8 mouse cellular contexts compared by ENCODE assay signal in genomic region chr15:79723439-79723838, GRCm38 (mm10). TPM values are rescaled to one million over a fixed set of nuclear protein-coding genes. Genes with fewer than 3 reads are reported as not detected.
DNase-seq lines count a peak whose midpoint lies in the region; ATAC-seq lines count a peak whose summit lies in the region.

No protein-coding gene starts in this region.

- 31% methylated on average over 1 of the region's 1 CpGs for WGBS in forebrain, embryonic 13.5 days
- WGBS in forebrain, embryonic 12.5 days: 29% methylated on average over 1 of the region's 1 CpGs
- 33% methylated on average over 1 of the region's 1 CpGs for WGBS in midbrain, embryonic 14.5 days

- H3K36me3 ChIP-seq in forebrain, embryonic 13.5 days (ENCODE audit: poor library complexity, severe bottlenecking): peaks cover 85% of the 10 kb centered on the region
- H3K36me3 ChIP-seq in forebrain, embryonic 12.5 days (replicated peaks): peaks cover 79% of the 10 kb centered on the region
- peaks cover 76% of the 10 kb centered on the region for H3K36me3 ChIP-seq in midbrain, embryonic 14.5 days (ENCODE audit: control insufficient read depth, insufficient read depth, low read length)

- DNase-seq in ovary, adult 18-20 months (ENCODE audit: low spot score): peak; percentile 26
- no peak for DNase-seq in ovary, postnatal 14 days (ENCODE audit: low spot score)
- peak; percentile 72 for DNase-seq in induced T-regulatory cell, adult 2 months (ENCODE audit: low read depth)
- peak; percentile 61 for DNase-seq in midbrain, embryonic 14.5 days
- DNase-seq in thymus, postnatal 4 days: peak; percentile 68

- H3K27ac ChIP-seq in forebrain, embryonic 13.5 days: peak overlapping the region; percentile 14; the same call in 1 of the 2 replicates
- H3K27ac ChIP-seq in forebrain, embryonic 12.5 days: no peak overlapping the region
- no peak overlapping the region for H3K27ac ChIP-seq in midbrain, embryonic 14.5 days (replicated peaks; ENCODE audit: low read depth, low read length)

- no peaks in the 10 kb centered on the region for H3K4me1 ChIP-seq in forebrain, embryonic 13.5 days
- no peaks in the 10 kb centered on the region for H3K4me1 ChIP-seq in forebrain, embryonic 12.5 days
- H3K4me1 ChIP-seq in midbrain, embryonic 14.5 days (ENCODE audit: control insufficient read depth, insufficient read depth, low read length): no peaks in the 10 kb centered on the region

- no peak overlapping the region for H3K9ac ChIP-seq in forebrain, embryonic 13.5 days
- H3K9ac ChIP-seq in forebrain, embryonic 12.5 days: no peak overlapping the region
- no peak overlapping the region for H3K9ac ChIP-seq in midbrain, embryonic 14.5 days (replicated peaks; ENCODE audit: low read length)

- no peak for ATAC-seq in forebrain, embryonic 13.5 days
- no peak for ATAC-seq in forebrain, embryonic 12.5 days (ENCODE audit: low FRiP score)
- peak; percentile 50; the same call in 1 of the 2 replicates for ATAC-seq in common myeloid progenitor, adult 5-6 weeks (replicated peaks; ENCODE audit: low read depth, poor library complexity, severe bottlenecking)
- no peak for ATAC-seq in midbrain, embryonic 14.5 days (ENCODE audit: low FRiP score, low TSS enrichment)

- no peak overlapping the region for H3K4me2 ChIP-seq in forebrain, embryonic 13.5 days
- H3K4me2 ChIP-seq in forebrain, embryonic 12.5 days: no peak overlapping the region
- H3K4me2 ChIP-seq in midbrain, embryonic 14.5 days (ENCODE audit: low read length): no peak overlapping the region

- H3K9me3 ChIP-seq in forebrain, embryonic 13.5 days (replicated peaks): no peaks in the 10 kb centered on the region
- H3K9me3 ChIP-seq in forebrain, embryonic 12.5 days: no peaks in the 10 kb centered on the region
- H3K9me3 ChIP-seq in midbrain, embryonic 14.5 days (ENCODE audit: control insufficient read depth, low read length): no peaks in the 10 kb centered on the region

- no peaks in the 10 kb centered on the region for H3K27me3 ChIP-seq in forebrain, embryonic 13.5 days
- no peaks in the 10 kb centered on the region for H3K27me3 ChIP-seq in forebrain, embryonic 12.5 days
- no peaks in the 10 kb centered on the region for H3K27me3 ChIP-seq in midbrain, embryonic 14.5 days (ENCODE audit: control insufficient read depth, insufficient read depth, low read length)

- no peak overlapping the region for H3K4me3 ChIP-seq in forebrain, embryonic 13.5 days
- no peak overlapping the region for H3K4me3 ChIP-seq in forebrain, embryonic 12.5 days (replicated peaks)
- no peak overlapping the region for H3K4me3 ChIP-seq in midbrain, embryonic 14.5 days (replicated peaks; ENCODE audit: low read depth, low read length)

RNA-seq across cellular contexts. Expression of gene Sun2, which starts 18.9 kb away (rescaled TPM):
- polyA plus RNA-seq in forebrain, embryonic 13.5 days (2015; fragmentation: Nextera tagmentation; extraction: Ambion mirVana): 8.1 and 8.4 TPM in 2 replicates
- 6.2 and 8.6 TPM in 2 replicates for polyA plus RNA-seq in forebrain, embryonic 12.5 days (2016; fragmentation: Nextera tagmentation; extraction: Ambion mirVana)
- 53.7 and 73.2 TPM in 2 replicates for total RNA-seq in common myeloid progenitor, adult 5-6 weeks (2017)
- 7.2 and 7.8 TPM in 2 replicates for polyA plus RNA-seq in midbrain, embryonic 14.5 days (2014; fragmentation: Nextera tagmentation; extraction: Ambion mirVana)

RNA-seq across cellular contexts. Expression of gene Gtpbp1, which starts 32.8 kb away (rescaled TPM):
- 47.2 and 50.9 TPM in 2 replicates for polyA plus RNA-seq in forebrain, embryonic 13.5 days (2015; fragmentation: Nextera tagmentation; extraction: Ambion mirVana)
- 51.5 and 55.7 TPM in 2 replicates for polyA plus RNA-seq in forebrain, embryonic 12.5 days (2016; fragmentation: Nextera tagmentation; extraction: Ambion mirVana)
- total RNA-seq in common myeloid progenitor, adult 5-6 weeks (2017): 55.1 and 66.9 TPM in 2 replicates
- 42.5 and 49.5 TPM in 2 replicates for polyA plus RNA-seq in midbrain, embryonic 14.5 days (2014; fragmentation: Nextera tagmentation; extraction: Ambion mirVana)

RNA-seq across cellular contexts. Expression of gene Josd1, which starts 35.7 kb away (rescaled TPM):
- polyA plus RNA-seq in forebrain, embryonic 13.5 days (2015; fragmentation: Nextera tagmentation; extraction: Ambion mirVana): 17.9 and 18.7 TPM in 2 replicates
- 24.1 and 24.5 TPM in 2 replicates for polyA plus RNA-seq in forebrain, embryonic 12.5 days (2016; fragmentation: Nextera tagmentation; extraction: Ambion mirVana)
- 28.5 and 40.3 TPM in 2 replicates for total RNA-seq in common myeloid progenitor, adult 5-6 weeks (2017)
- polyA plus RNA-seq in midbrain, embryonic 14.5 days (2014; fragmentation: Nextera tagmentation; extraction: Ambion mirVana): 16.2 and 23.9 TPM in 2 replicates

RNA-seq across cellular contexts. Expression of gene Tomm22, which starts 52.8 kb away (rescaled TPM):
- polyA plus RNA-seq in forebrain, embryonic 13.5 days (2015; fragmentation: Nextera tagmentation; extraction: Ambion mirVana): 288 TPM in 2 replicates
- polyA plus RNA-seq in forebrain, embryonic 12.5 days (2016; fragmentation: Nextera tagmentation; extraction: Ambion mirVana): 266 and 274 TPM in 2 replicates
- 92.2 and 93.2 TPM in 2 replicates for total RNA-seq in common myeloid progenitor, adult 5-6 weeks (2017)
- 237 and 259 TPM in 2 replicates for polyA plus RNA-seq in midbrain, embryonic 14.5 days (2014; fragmentation: Nextera tagmentation; extraction: Ambion mirVana)

RNA-seq across cellular contexts. Expression of gene Dnal4, which starts 54.2 kb away (rescaled TPM):
- polyA plus RNA-seq in forebrain, embryonic 13.5 days (2015; fragmentation: Nextera tagmentation; extraction: Ambion mirVana): 90.6 and 94.0 TPM in 2 replicates
- polyA plus RNA-seq in forebrain, embryonic 12.5 days (2016; fragmentation: Nextera tagmentation; extraction: Ambion mirVana): 76.7 and 78.3 TPM in 2 replicates
- 16.0 and 18.0 TPM in 2 replicates for total RNA-seq in common myeloid progenitor, adult 5-6 weeks (2017)
- 77.8 and 83.8 TPM in 2 replicates for polyA plus RNA-seq in midbrain, embryonic 14.5 days (2014; fragmentation: Nextera tagmentation; extraction: Ambion mirVana)
